Mouse (Mus musculus): ENCODE data around the gene Krt8. TPM values are rescaled to one million over a fixed set of nuclear protein-coding genes. Genes with fewer than 3 reads are reported as not detected.

Krt8 gene
- polyA plus RNA-seq, 1 experiment from 2014 or later: 5.4 TPM

DNA sequence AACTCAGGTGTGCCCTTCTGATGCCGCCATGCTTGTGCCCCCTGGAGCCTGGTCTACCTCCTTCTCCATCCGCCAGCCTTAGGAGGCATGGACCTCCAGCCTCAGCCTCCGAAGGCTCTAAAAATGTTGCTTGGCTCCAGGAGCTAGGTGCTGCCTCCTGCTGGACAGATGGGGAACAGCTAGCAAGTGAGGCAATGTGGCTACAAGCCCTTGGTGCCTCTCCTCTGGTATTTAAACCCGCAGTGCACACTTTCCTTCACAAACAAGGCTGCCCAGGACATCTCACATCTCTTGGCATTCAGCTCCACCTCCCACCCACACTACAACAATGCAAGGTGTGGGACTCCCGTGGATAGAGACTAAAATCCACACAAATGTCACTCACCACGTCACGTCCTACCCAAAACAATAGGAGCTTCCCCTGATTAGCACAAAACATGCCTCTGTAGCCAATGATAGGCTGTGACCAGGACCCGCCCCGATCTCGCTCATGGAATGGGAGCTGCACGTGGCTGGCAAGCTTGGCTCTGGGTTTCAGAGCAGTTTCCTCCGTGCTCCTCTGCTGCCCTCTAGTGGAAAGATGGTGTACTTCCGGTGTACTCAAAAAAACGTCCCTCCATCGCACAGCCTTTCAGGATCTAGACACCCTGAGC is 20.2 kb downstream of the Krt8 start:
- no peaks in the 10 kb centered on the region; the same call in 1 of the 2 replicates for H3K4me1 ChIP-seq (ENCODE audit: control insufficient read depth, insufficient read depth, low read depth, low read length)
- peak overlapping the region; percentile 58 for H3K4me2 ChIP-seq (ENCODE audit: low read length)
- peak; percentile 97 for ATAC-seq
- H3K4me3 ChIP-seq (ENCODE audit: low read length): peak overlapping the region; percentile 35
- no peaks in the 10 kb centered on the region for H3K9me3 ChIP-seq (ENCODE audit: control insufficient read depth, low read length)
- WGBS: 5% methylated on average over 15 of the region's 15 CpGs
- H3K36me3 ChIP-seq (ENCODE audit: control insufficient read depth, insufficient read depth, low read length): no peaks in the 10 kb centered on the region
- peak overlapping the region; percentile 54 for H3K9ac ChIP-seq (ENCODE audit: low read depth, low read length)
- H3K27ac ChIP-seq (ENCODE audit: low read depth, low read length): peak overlapping the region; percentile 78
- H3K27me3 ChIP-seq (replicated peaks; ENCODE audit: control insufficient read depth, insufficient read depth, low read length): no peaks in the 10 kb centered on the region

DNA sequence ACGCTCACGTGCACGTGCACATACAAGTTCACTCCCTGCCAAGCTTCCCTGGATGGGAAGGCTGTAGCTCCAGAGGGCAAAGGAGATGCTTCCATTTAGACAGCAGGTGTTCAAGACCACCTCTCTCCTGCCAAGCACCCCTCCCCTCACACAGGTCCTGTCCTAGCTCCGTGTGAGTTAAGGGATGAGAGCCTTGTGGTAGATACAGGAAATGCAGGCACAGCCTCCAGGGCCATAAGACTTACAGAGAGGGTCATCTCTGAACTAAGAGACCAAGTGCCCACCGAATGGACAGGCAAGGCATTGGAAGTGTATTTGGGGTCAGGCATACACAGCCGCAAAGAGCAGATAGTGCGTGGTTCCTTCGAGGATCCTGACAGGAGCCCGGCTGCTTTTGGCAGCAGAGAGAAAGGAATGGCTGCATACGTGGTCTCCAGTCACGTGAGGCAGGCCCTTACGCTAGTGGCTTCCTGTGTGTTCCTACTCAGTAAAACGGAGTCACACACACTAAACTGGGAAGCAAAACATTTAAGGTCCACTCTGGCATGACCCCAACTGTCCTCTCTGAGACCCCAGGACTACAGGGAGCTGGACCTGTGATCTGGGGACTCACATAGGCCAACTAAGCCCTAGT is 20.9 kb downstream of the Krt8 start:
- Histone ChIP-seq H3K4me2 (ENCODE audit: low read length) (peak overlapping the region; percentile 58), H3K36me3 (ENCODE audit: control insufficient read depth, insufficient read depth, low read length) (no peaks in the 10 kb centered on the region), H3K4me1 (ENCODE audit: control insufficient read depth, insufficient read depth, low read depth, low read length) (no peaks in the 10 kb centered on the region; the same call in 1 of the 2 replicates), H3K9ac (ENCODE audit: low read depth, low read length) (no peak overlapping the region), H3K27ac (ENCODE audit: low read depth, low read length) (peak overlapping the region; percentile 78), H3K4me3 (ENCODE audit: low read length) (peak overlapping the region; percentile 35; the same call in 1 of the 2 replicates), H3K27me3 (replicated peaks; ENCODE audit: control insufficient read depth, insufficient read depth, low read length) (no peaks in the 10 kb centered on the region), H3K9me3 (ENCODE audit: control insufficient read depth, low read length) (no peaks in the 10 kb centered on the region)
- 77% methylated on average over 13 of the region's 13 CpGs for WGBS
- ATAC-seq: peak; percentile 1; the same call in 1 of the 2 replicates

DNA sequence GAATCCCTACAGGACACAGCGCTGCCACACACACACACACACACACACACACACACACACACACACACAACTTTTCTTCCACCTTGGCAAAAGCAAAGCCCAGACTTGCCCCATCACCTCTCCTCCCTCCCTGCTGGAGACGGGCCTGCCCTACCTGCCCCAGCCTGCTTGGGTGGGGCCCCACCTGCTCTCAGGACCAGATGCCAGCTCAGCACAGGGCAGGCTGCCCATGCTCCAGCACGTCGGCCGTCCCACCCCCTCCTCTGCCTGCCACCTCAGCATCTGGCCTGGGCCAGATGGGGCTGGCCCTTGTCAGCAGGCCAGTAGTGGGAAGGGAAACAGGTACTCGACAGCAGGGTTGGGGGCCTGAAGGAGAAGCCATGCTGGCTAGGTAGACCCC is 23.4 kb downstream of the Krt8 start:
- Histone ChIP-seq H3K9me3 (ENCODE audit: control insufficient read depth, low read length) (no peaks in the 10 kb centered on the region), H3K9ac (ENCODE audit: low read depth, low read length) (no peak overlapping the region), H3K36me3 (ENCODE audit: control insufficient read depth, insufficient read depth, low read length) (no peaks in the 10 kb centered on the region), H3K27me3 (replicated peaks; ENCODE audit: control insufficient read depth, insufficient read depth, low read length) (no peaks in the 10 kb centered on the region), H3K4me3 (ENCODE audit: low read length) (no peak overlapping the region), H3K4me2 (ENCODE audit: low read length) (no peak overlapping the region), H3K4me1 (ENCODE audit: control insufficient read depth, insufficient read depth, low read depth, low read length) (peaks cover 10% of the 10 kb centered on the region), H3K27ac (ENCODE audit: low read depth, low read length) (no peak overlapping the region)
- WGBS: 78% methylated on average over 6 of the region's 6 CpGs
- ATAC-seq: no peak

DNA sequence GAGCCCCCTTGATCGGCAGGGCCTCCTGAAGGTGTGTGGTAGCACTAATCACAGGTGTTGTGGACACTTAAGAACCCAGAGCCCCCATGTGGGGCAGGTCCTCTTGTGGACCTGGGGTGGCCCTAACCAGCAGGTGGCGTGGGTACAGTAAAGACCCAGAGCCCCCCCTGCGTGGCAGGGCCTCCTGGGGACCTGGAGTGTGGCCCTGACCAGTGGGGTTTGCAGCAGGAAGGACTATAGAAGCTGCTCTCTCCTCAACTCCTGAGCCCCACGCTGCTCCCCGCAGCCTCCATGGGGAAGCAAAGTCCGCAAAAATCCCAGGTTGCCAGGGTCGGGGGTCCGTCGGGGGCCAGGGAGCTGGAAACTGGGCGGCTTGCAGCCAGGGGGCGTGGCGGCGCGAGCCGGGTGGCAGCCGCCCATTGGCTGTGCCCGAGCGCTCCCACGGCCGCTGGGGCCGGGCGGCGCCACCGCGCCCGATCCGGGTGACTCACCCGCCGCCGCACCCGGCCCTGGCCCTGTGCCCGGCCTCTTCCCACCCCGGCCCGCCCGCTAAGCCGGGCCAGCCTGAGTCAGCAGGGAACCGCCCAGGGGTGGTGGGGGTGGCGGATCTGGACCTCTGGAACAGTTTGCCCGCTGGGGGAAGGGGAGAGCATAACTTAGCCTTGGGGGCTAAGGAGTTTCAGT is 27.1 kb downstream of the Krt8 start:
- peak overlapping the region; percentile 68 for H3K9ac ChIP-seq (ENCODE audit: low read depth, low read length)
- ATAC-seq: peak; percentile 78
- 5% methylated on average over 18 of the region's 39 CpGs for WGBS
- H3K27ac ChIP-seq (ENCODE audit: low read depth, low read length): no peak overlapping the region
- peak overlapping the region; percentile 46 for H3K4me3 ChIP-seq (ENCODE audit: low read length)
- peak overlapping the region; percentile 95 for H3K4me2 ChIP-seq (ENCODE audit: low read length)
- H3K4me1 ChIP-seq (ENCODE audit: control insufficient read depth, insufficient read depth, low read depth, low read length): peaks cover 13% of the 10 kb centered on the region
- H3K36me3 ChIP-seq (ENCODE audit: control insufficient read depth, insufficient read depth, low read length): no peaks in the 10 kb centered on the region
- H3K27me3 ChIP-seq (replicated peaks; ENCODE audit: control insufficient read depth, insufficient read depth, low read length): no peaks in the 10 kb centered on the region
- no peaks in the 10 kb centered on the region for H3K9me3 ChIP-seq (ENCODE audit: control insufficient read depth, low read length)

DNA sequence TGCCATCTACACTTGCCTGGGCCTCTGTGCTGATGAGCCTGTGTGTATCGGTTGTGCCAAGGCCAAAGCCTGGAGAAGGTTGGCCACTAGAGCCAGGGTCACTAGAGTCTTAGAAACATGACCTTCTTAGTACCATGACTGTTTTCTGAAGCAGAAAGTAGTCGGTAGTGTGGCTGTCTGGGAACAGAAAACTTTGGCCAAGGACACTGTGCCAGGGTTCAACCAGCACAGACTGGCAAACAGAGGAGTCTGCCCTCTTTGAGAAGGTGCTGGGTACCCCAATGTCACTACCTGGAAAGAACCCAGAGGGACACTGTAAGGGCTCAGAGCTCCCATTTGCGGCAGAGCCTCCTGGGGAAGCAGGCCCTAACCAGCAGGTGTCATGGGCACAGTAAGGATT is 27.6 kb downstream of the Krt8 start:
- H3K27ac ChIP-seq (ENCODE audit: low read depth, low read length): no peak overlapping the region
- peak overlapping the region; percentile 68 for H3K9ac ChIP-seq (ENCODE audit: low read depth, low read length)
- no peaks in the 10 kb centered on the region for H3K27me3 ChIP-seq (replicated peaks; ENCODE audit: control insufficient read depth, insufficient read depth, low read length)
- no peaks in the 10 kb centered on the region for H3K9me3 ChIP-seq (ENCODE audit: control insufficient read depth, low read length)
- H3K36me3 ChIP-seq (ENCODE audit: control insufficient read depth, insufficient read depth, low read length): no peaks in the 10 kb centered on the region
- H3K4me1 ChIP-seq (ENCODE audit: control insufficient read depth, insufficient read depth, low read depth, low read length): peaks cover 13% of the 10 kb centered on the region
- H3K4me3 ChIP-seq (ENCODE audit: low read length): no peak overlapping the region
- H3K4me2 ChIP-seq (ENCODE audit: low read length): peak overlapping the region; percentile 95
- ATAC-seq: no peak
- WGBS: 71% methylated on average over 3 of the region's 3 CpGs

DNA sequence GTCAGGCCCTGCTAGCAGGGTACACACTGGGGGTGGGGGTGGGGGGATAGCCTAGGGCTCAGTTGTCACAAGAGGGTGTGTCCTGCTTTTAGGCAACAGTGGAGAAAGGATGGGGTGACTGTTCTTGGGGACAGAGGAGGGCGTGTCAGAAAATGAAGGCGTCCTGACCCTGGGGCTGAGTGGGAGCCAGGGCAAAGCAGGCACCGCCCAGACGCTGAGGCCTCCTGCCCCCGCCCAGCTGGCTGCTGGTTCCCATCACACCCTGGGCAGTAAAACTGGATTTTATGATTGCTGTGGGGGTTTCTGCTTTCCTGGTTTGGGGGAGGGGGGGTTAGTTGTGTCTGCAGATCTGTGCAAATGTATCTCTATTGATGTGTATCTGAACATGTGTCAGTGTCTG is 28.3 kb downstream of the Krt8 start:
- Histone ChIP-seq H3K27ac (ENCODE audit: low read depth, low read length) (no peak overlapping the region), H3K27me3 (replicated peaks; ENCODE audit: control insufficient read depth, insufficient read depth, low read length) (no peaks in the 10 kb centered on the region), H3K9me3 (ENCODE audit: control insufficient read depth, low read length) (no peaks in the 10 kb centered on the region), H3K36me3 (ENCODE audit: control insufficient read depth, insufficient read depth, low read length) (no peaks in the 10 kb centered on the region), H3K9ac (ENCODE audit: low read depth, low read length) (no peak overlapping the region), H3K4me3 (ENCODE audit: low read length) (no peak overlapping the region), H3K4me1 (ENCODE audit: control insufficient read depth, insufficient read depth, low read depth, low read length) (peaks cover 13% of the 10 kb centered on the region), H3K4me2 (ENCODE audit: low read length) (no peak overlapping the region)
- no peak for ATAC-seq
- WGBS: 77% methylated on average over 5 of the region's 5 CpGs

DNA sequence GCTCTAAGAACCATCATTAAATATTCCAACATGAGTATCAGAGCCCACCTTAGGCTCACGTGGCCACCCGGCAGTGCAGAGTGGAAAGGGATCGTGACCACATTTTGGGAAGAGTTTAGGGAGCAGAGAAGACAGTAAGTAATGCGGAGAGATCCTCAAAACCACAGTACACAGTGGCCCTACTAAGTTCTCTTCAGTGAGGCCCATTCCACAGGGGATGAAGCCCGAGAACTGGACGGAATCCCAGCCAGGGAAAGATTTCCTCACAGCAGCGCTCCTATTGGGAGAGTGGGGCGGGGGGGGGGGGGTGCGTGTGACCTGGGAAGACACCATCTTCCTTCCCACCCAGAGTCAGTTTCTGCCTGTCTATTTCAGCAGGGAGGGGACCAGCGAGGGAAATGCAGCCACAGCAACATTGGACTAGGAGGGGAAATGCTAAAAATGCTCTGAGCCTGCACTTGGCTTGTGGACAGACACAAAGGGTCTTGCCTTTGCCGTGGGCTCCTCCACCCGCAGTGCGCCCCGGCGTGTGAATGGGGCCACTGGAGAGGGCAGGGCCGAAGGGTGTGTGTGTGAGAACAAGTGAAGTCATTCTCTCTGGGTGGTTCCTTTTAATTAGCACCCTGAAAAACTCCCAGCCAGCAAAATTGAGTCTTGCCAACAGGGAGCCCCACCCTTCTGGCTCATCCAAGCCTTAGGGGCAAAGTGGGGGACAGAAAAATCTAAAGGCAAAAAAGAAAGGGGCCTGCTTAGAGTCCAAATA is 30.0 kb downstream of the Krt8 start:
- Histone ChIP-seq H3K27me3 (replicated peaks; ENCODE audit: control insufficient read depth, insufficient read depth, low read length) (no peaks in the 10 kb centered on the region), H3K4me3 (ENCODE audit: low read length) (no peak overlapping the region), H3K4me1 (ENCODE audit: control insufficient read depth, insufficient read depth, low read depth, low read length) (peaks cover 13% of the 10 kb centered on the region), H3K4me2 (ENCODE audit: low read length) (0 out of 2 replicates have a peak overlapping the region, but pooled peaks have one; percentile 8), H3K9me3 (ENCODE audit: control insufficient read depth, low read length) (no peaks in the 10 kb centered on the region), H3K27ac (ENCODE audit: low read depth, low read length) (no peak overlapping the region), H3K9ac (ENCODE audit: low read depth, low read length) (no peak overlapping the region), H3K36me3 (ENCODE audit: control insufficient read depth, insufficient read depth, low read length) (no peaks in the 10 kb centered on the region)
- WGBS: 62% methylated on average over 15 of the region's 16 CpGs
- no peak for ATAC-seq

DNA sequence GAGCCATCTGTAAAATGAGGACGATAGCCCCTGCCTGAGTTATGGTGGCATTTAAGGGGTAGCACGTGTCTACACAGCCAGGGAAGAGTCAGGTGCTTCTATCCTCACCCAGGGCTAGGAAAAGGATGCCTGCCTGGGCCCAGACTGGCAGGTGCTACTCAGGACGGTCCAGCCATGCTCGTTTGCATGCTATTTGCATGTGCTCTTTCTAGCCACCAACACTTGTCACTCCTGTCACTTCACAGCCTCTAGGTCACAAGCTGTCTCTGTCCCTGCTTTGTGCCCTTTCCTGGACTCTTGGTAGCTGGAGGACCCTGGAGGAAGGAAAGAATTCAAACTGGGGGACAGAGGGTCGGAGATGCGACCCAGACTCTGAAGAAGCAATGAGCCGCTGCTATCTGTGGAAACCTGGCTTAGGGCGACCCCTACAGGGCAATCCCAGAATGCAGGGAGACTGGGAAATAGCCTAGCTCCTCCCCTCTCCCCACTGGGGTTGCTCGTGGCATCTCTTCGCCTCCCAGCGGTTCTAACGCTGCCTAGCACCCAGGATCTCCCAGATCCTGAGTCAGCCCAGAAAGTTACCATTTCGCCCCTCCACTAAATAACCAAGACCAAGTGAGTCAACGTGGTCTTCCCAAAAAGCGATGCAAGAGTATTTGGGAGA is 30.7 kb downstream of the Krt8 start:
- Histone ChIP-seq H3K27ac (ENCODE audit: low read depth, low read length) (no peak overlapping the region), H3K4me3 (ENCODE audit: low read length) (no peak overlapping the region), H3K36me3 (ENCODE audit: control insufficient read depth, insufficient read depth, low read length) (no peaks in the 10 kb centered on the region), H3K4me1 (ENCODE audit: control insufficient read depth, insufficient read depth, low read depth, low read length) (peaks cover 13% of the 10 kb centered on the region), H3K9ac (ENCODE audit: low read depth, low read length) (no peak overlapping the region), H3K4me2 (ENCODE audit: low read length) (0 out of 2 replicates have a peak overlapping the region, but pooled peaks have one; percentile 8), H3K27me3 (replicated peaks; ENCODE audit: control insufficient read depth, insufficient read depth, low read length) (no peaks in the 10 kb centered on the region), H3K9me3 (ENCODE audit: control insufficient read depth, low read length) (no peaks in the 10 kb centered on the region)
- 11% methylated on average over 15 of the region's 15 CpGs for WGBS
- ATAC-seq: peak; percentile 70

Measured in hindbrain, embryonic 16.5 days (tissue).